Mouse (Mus musculus) MEL-GATA-1-ER (cell line): ENCODE measurements around the gene Otop2.

Experiments
- DNase-seq: peaks from one replicate; pipeline ENCODE4 v3.0.0-alpha.2; 2012; ENCODE audit warnings: low read depth; ENCODE audit errors: extremely low read depth

Otop2 gene

GRCm38 (mm10) chr11:115297214-115297826 is 9.6 kb upstream of the Otop2 start, which contains the start of gene Fads6:
TSS of gene Fads6 (minus strand) at chr11:115297663.
- peak; percentile 49 for DNase-seq

GRCm38 (mm10) chr11:115298160-115298559 is 8.8 kb upstream of the Otop2 start:
- DNase-seq: no peak

- no peak for DNase-seq
Measured at GRCm38 (mm10) chr11:115300745-115301144, 6.2 kb upstream of the Otop2 start.

- DNase-seq: no peak
Measured at GRCm38 (mm10) chr11:115301351-115301750, 5.6 kb upstream of the Otop2 start.

- no peak for DNase-seq
Measured at GRCm38 (mm10) chr11:115303167-115303566, 3.8 kb upstream of the Otop2 start.

- DNase-seq: no peak
Measured at GRCm38 (mm10) chr11:115308781-115309180, 1.8 kb downstream of the Otop2 start.

- no peak for DNase-seq
Measured at GRCm38 (mm10) chr11:115314249-115314648, 7.3 kb downstream of the Otop2 start.

- DNase-seq: no peak
Measured at GRCm38 (mm10) chr11:115317204-115317603, 10.2 kb downstream of the Otop2 start.

GRCm38 (mm10) chr11:115318245-115319027 is 11.5 kb downstream of the Otop2 start:
- no peak for DNase-seq

GRCm38 (mm10) chr11:115319704-115320383 is 12.9 kb downstream of the Otop2 start:
- DNase-seq: no peak

GRCm38 (mm10) chr11:115321906-115322693 is 15.1 kb downstream of the Otop2 start, which contains the start of gene Ush1g:
TSS of gene Ush1g (minus strand) at chr11:115322041.
- no peak for DNase-seq

GRCm38 (mm10) chr11:115323354-115323753 is 16.4 kb downstream of the Otop2 start:
- DNase-seq: no peak

GRCm38 (mm10) chr11:115326730-115327129 is 19.8 kb downstream of the Otop2 start:
- DNase-seq: no peak

- no peak for DNase-seq
Measured at GRCm38 (mm10) chr11:115329339-115329738, 22.4 kb downstream of the Otop2 start.

GRCm38 (mm10) chr11:115334531-115334930 is 27.6 kb downstream of the Otop2 start, which contains the start of gene Otop3:
TSS of gene Otop3 (plus strand) at chr11:115334731.
- DNase-seq: no peak

- no peak for DNase-seq
Measured at GRCm38 (mm10) chr11:115335223-115335622, 28.3 kb downstream of the Otop2 start.

- DNase-seq: no peak
Measured at GRCm38 (mm10) chr11:115336115-115336514, 29.2 kb downstream of the Otop2 start.

- DNase-seq: no peak
Measured at GRCm38 (mm10) chr11:115337350-115337749, 30.4 kb downstream of the Otop2 start.

- no peak for DNase-seq
Measured at GRCm38 (mm10) chr11:115337826-115338225, 30.9 kb downstream of the Otop2 start.

GRCm38 (mm10) chr11:115341246-115341645 is 34.3 kb downstream of the Otop2 start:
- DNase-seq: no peak

- DNase-seq: no peak
Measured at GRCm38 (mm10) chr11:115341866-115342265, 34.9 kb downstream of the Otop2 start.
